Mouse (Mus musculus): ENCODE measurements around the gene Ttl. TPM values are rescaled to one million over a fixed set of nuclear protein-coding genes. Genes with fewer than 3 reads are reported as not detected.

The Ttl gene
- 5.9 and 11.6 TPM in 2 replicates for total RNA-seq (2017)

GRCm38 (mm10) chr2:129065437-129066282, at the start of gene Ttl:
TSS of gene Ttl (plus strand) at chr2:129065942.
- peak; percentile 40 to 79 for ATAC-seq (replicated peaks in 1 of 2; ENCODE audit: insufficient read depth in 1 of 2, low FRiP score in 2 of 2, low TSS enrichment in 1 of 2, low read depth in 1 of 2, poor library complexity in 2 of 2, severe bottlenecking in 2 of 2)

DNA sequence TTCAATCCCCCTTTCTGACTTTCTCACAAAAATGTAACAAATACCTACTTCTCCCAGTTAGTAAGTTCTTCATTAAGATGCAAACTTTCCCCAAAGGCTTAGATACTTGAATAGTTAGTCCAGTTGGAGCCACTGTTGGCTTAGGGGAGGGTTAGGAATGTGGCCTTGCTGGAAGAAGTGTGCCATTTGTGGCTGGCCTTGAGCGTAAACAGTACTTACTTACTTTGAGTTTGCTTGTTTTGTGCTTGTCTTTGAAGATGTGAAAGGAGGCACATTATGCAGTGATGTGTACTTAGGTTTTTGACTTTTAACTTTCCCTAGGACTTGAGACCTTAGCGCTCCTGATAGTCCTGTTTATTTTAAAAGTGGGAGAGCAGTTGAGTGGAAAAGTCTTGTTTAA, 45.6 kb upstream of the Ttl start:
- ATAC-seq (replicated peaks in 1 of 2; ENCODE audit: insufficient read depth in 1 of 2, low FRiP score in 2 of 2, low TSS enrichment in 1 of 2, low read depth in 1 of 2, poor library complexity in 2 of 2, severe bottlenecking in 2 of 2): no peak

- ATAC-seq (replicated peaks in 1 of 2; ENCODE audit: insufficient read depth in 1 of 2, low FRiP score in 2 of 2, low TSS enrichment in 1 of 2, low read depth in 1 of 2, poor library complexity in 2 of 2, severe bottlenecking in 2 of 2): no peak
Measured at GRCm38 (mm10) chr2:129024820-129025219, 40.9 kb upstream of the Ttl start.

DNA sequence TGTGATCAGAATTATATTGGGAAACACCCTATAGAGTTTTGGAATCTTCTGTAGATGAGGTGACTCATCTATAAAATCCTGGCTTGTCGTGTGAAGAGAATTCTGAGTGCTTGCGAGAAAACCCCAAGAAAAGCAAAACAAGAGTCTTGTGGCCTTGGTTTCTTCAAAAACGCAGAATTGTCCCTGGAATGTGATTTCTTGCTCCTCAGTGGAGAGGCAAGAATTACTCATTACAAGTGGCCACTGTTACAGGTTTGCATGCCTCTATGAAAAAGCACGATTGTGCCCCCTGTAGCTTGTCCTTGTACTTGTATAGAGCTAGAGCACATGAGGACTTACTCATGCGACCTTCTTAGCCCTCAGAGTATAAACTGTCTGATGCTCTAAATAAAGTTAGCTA, 30.4 kb upstream of the Ttl start:
- ATAC-seq (replicated peaks in 1 of 2; ENCODE audit: insufficient read depth in 1 of 2, low FRiP score in 2 of 2, low TSS enrichment in 1 of 2, low read depth in 1 of 2, poor library complexity in 2 of 2, severe bottlenecking in 2 of 2): no peak

GRCm38 (mm10) chr2:129038426-129038936, 27.3 kb upstream of the Ttl start:
- no peak for ATAC-seq (replicated peaks in 1 of 2; ENCODE audit: insufficient read depth in 1 of 2, low FRiP score in 2 of 2, low TSS enrichment in 1 of 2, low read depth in 1 of 2, poor library complexity in 2 of 2, severe bottlenecking in 2 of 2)

GRCm38 (mm10) chr2:129038937-129039631, 26.7 kb upstream of the Ttl start:
- peak in 1 of 2 experiments; percentile 33; a peak in 1 of 4 replicates for ATAC-seq (replicated peaks in 1 of 2; ENCODE audit: insufficient read depth in 1 of 2, low FRiP score in 2 of 2, low TSS enrichment in 1 of 2, low read depth in 1 of 2, poor library complexity in 2 of 2, severe bottlenecking in 2 of 2)

- peak; percentile 34 to 44; a peak in 3 of 4 replicates for ATAC-seq (replicated peaks in 1 of 2; ENCODE audit: insufficient read depth in 1 of 2, low FRiP score in 2 of 2, low TSS enrichment in 1 of 2, low read depth in 1 of 2, poor library complexity in 2 of 2, severe bottlenecking in 2 of 2)
Measured at GRCm38 (mm10) chr2:129040567-129040966, 25.2 kb upstream of the Ttl start.

DNA sequence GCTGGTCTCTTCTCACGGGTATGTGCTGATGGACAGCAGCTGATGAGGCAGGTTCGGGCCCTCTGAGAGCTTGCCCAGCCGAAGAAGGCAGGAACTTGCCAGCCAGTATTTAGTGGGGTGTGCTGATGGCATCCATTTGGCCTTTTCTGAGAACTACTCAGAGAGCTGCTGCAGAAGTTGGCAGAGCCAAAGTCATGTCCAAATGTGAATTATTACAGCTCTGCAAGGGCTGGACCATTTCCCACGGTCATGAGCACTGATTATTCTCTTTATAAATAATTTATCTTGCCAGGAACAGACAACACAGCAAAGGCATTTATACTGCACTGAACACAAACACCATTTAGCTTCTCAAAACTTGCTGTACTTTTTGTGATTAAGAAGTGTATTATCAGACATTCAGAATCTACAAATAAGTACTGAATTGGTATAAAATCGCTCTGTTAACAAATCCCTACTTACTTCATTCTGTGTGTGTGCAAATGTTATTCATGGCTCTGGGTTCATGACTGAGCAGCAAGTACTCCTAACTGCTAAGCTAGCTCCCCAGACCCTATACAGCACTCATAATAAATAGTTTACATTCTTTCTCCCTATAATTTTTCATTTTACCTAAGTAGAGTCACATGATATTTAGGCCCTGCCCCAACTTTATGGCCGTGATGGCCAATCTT, 19.4 kb upstream of the Ttl start:
- ATAC-seq (replicated peaks in 1 of 2; ENCODE audit: insufficient read depth in 1 of 2, low FRiP score in 2 of 2, low TSS enrichment in 1 of 2, low read depth in 1 of 2, poor library complexity in 2 of 2, severe bottlenecking in 2 of 2): no peak

- no peak for ATAC-seq (replicated peaks in 1 of 2; ENCODE audit: insufficient read depth in 1 of 2, low FRiP score in 2 of 2, low TSS enrichment in 1 of 2, low read depth in 1 of 2, poor library complexity in 2 of 2, severe bottlenecking in 2 of 2)
Measured at GRCm38 (mm10) chr2:129046846-129047196, 18.9 kb upstream of the Ttl start.

DNA sequence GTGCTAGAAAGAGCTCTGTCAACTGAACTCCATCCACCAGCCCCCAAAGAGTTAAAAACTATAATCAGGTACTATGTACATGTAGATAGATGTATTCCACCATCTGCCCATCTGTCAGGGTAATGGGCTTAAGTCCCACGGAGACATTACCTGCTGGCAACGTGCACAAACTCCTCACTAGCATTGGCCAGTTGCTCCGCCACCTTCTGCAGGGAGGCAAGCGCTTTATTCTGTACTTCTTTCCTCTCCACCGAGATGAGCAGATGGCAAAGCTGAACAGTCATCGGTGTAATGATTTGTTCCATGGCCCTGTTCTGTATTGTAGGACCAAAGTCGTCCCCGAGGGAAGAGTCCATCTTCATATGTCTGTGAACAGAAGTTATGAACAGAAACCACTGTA, 17.9 kb upstream of the Ttl start, which contains the start of gene Vinac1:
Vinac1 (minus strand) TSS at position 362 of the 400 bp plus-strand sequence.
- ATAC-seq (replicated peaks in 1 of 2; ENCODE audit: insufficient read depth in 1 of 2, low FRiP score in 2 of 2, low TSS enrichment in 1 of 2, low read depth in 1 of 2, poor library complexity in 2 of 2, severe bottlenecking in 2 of 2): no peak

DNA sequence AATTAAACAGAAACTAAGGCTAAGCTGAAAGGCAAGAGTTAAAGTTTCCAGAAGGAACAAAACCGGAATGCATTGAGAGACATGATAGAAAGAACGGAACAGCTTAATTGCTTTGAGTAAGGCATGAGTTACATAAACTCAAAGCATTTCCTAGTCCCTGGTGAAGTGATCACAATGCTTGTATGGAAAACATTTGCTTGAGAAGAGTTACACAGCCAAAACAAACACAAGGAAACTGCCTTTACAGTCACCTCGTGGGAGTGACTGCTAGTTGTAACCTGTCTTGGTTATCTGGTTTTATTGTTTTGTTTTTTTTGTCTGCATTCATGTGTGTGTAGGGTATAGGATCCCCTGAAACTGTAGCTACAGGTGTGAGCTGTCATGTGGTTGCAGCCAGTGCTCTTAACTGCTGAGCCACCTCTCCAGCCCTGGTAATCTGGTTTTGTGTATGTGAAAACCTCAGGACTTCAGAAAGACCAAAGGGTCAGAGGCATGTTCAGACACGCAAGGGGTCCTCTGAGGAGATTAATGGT, 13.2 kb upstream of the Ttl start:
- no peak for ATAC-seq (replicated peaks in 1 of 2; ENCODE audit: insufficient read depth in 1 of 2, low FRiP score in 2 of 2, low TSS enrichment in 1 of 2, low read depth in 1 of 2, poor library complexity in 2 of 2, severe bottlenecking in 2 of 2)

DNA sequence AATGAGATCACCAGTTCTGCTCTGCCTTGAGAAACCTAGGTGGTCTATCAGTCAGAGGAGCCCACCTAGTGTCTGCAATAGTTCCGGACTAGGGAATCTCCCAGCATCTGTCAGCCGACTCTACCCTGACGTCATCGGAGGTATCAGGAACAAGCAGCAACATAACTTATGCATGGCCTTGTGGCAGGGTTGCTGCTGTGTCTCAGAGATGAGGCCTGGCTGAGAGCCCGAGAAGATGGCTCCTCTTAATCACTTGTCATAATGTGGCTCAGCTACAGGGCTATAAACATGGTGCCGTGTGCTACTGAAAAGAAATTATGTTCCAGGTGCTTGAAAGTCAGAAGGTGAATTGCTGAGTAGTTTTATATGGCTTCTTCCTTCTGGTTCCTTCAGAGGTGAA, 10.0 kb upstream of the Ttl start:
- ATAC-seq (replicated peaks in 1 of 2; ENCODE audit: insufficient read depth in 1 of 2, low FRiP score in 2 of 2, low TSS enrichment in 1 of 2, low read depth in 1 of 2, poor library complexity in 2 of 2, severe bottlenecking in 2 of 2): no peak

- no peak for ATAC-seq (replicated peaks in 1 of 2; ENCODE audit: insufficient read depth in 1 of 2, low FRiP score in 2 of 2, low TSS enrichment in 1 of 2, low read depth in 1 of 2, poor library complexity in 2 of 2, severe bottlenecking in 2 of 2)
Measured at GRCm38 (mm10) chr2:129056597-129056996, 9.1 kb upstream of the Ttl start.

GRCm38 (mm10) chr2:129057256-129057655, 8.5 kb upstream of the Ttl start:
- no peak for ATAC-seq (replicated peaks in 1 of 2; ENCODE audit: insufficient read depth in 1 of 2, low FRiP score in 2 of 2, low TSS enrichment in 1 of 2, low read depth in 1 of 2, poor library complexity in 2 of 2, severe bottlenecking in 2 of 2)

DNA sequence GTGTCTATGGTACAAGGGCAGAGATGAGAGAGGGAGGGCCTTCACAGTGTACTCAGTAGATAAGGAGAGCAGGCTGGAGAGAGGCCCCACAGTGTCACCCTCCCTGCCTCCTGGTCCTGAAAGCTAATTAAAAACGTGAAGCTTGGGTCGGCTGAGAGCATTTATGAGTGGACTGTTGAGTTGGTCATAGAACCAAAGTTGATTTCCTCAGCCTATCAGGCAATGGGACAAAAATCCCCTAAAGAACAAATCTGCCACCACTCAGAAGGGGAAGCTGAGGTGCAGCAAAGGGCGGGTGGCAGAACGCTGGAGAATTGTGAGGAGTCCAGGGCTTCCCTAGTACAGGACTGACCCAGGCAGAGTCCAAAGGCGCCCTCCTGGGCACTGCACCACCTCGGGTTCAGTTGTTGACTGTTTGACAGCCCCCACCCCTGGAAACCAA, 7.8 kb upstream of the Ttl start:
- ATAC-seq (replicated peaks in 1 of 2; ENCODE audit: insufficient read depth in 1 of 2, low FRiP score in 2 of 2, low TSS enrichment in 1 of 2, low read depth in 1 of 2, poor library complexity in 2 of 2, severe bottlenecking in 2 of 2): no peak

- ATAC-seq (replicated peaks in 1 of 2; ENCODE audit: insufficient read depth in 1 of 2, low FRiP score in 2 of 2, low TSS enrichment in 1 of 2, low read depth in 1 of 2, poor library complexity in 2 of 2, severe bottlenecking in 2 of 2): no peak
Measured at GRCm38 (mm10) chr2:129061456-129062059, 4.2 kb upstream of the Ttl start.

- ATAC-seq (replicated peaks in 1 of 2; ENCODE audit: insufficient read depth in 1 of 2, low FRiP score in 2 of 2, low TSS enrichment in 1 of 2, low read depth in 1 of 2, poor library complexity in 2 of 2, severe bottlenecking in 2 of 2): peak; percentile 66 to 82
Measured at GRCm38 (mm10) chr2:129066326-129066725, 584 bp downstream of the Ttl start.
